Mouse (Mus musculus): ENCODE measurements at regions not wholly inside any gene's neighbourhood (a gene's known extent, or its start where the extent isn't known, plus 50 kb on each side); places are given as distances from the start of the nearest gene placed in this dataset.

DNA sequence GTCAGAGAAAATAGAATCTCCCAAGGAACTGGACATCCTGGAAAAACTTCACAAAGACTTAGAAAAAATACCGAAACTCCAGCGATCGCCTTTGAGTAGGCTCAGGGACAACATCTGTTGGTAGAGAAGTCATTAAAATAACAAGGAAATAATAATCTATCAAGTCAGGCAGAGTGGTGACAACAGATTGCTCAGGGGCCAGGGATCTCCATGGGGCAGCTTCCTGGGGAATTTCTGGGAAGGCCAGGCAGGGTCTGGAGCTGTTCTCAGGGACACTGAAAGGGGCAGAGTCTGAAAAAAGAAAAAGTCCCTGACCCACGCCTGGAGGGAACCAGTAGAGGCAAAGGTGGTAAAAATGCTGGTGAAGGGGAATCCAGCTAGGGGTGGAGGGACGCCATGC, 162.3 kb downstream of the Efnb2 start:
- no peaks in the 10 kb centered on the region for H3K36me3 ChIP-seq
- no peak overlapping the region for H3K27ac ChIP-seq
- no peak for DNase-seq (ENCODE audit: low spot score)
- H3K9me3 ChIP-seq, result no peaks in the 10 kb centered on the region
- H3K4me3 ChIP-seq, result no peak overlapping the region
- H3K4me1 ChIP-seq, result peaks cover 7% of the 10 kb centered on the region
- peaks cover 8% of the 10 kb centered on the region; the same call in 1 of the 2 replicates for H3K27me3 ChIP-seq (ENCODE audit: insufficient read depth, poor library complexity, severe bottlenecking)
- 36% methylated on average over 5 of the region's 5 CpGs for WGBS

DNA sequence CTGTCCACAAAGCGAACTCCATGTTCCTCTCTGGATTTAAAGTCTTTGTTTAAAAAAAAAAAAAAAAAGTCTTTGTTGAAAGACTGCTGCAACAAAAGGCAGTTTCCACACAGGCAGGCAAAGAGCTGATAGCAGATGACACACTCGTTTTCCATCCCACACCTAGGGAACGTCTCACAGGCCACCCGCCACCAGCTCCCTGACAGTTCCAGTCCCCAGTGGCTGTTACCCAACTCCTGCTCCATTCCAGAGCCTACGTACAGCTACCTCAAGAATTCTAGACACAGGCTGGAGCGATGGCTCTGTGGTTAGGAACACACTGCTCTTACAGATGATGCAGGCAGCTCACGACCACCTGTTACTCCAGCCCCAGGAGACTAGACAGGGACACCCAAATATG, 165.6 kb downstream of the Efnb2 start:
- DNase-seq (ENCODE audit: low spot score), result no peak
- H3K9me3 ChIP-seq, result no peaks in the 10 kb centered on the region
- no peak overlapping the region for H3K27ac ChIP-seq
- H3K4me1 ChIP-seq, result peaks cover 15% of the 10 kb centered on the region
- 51% methylated on average over 7 of the region's 7 CpGs for WGBS
- H3K36me3 ChIP-seq, result no peaks in the 10 kb centered on the region
- no peak overlapping the region for H3K4me3 ChIP-seq
- H3K27me3 ChIP-seq (ENCODE audit: insufficient read depth, poor library complexity, severe bottlenecking), result peaks cover 8% of the 10 kb centered on the region; the same call in 1 of the 2 replicates

DNA sequence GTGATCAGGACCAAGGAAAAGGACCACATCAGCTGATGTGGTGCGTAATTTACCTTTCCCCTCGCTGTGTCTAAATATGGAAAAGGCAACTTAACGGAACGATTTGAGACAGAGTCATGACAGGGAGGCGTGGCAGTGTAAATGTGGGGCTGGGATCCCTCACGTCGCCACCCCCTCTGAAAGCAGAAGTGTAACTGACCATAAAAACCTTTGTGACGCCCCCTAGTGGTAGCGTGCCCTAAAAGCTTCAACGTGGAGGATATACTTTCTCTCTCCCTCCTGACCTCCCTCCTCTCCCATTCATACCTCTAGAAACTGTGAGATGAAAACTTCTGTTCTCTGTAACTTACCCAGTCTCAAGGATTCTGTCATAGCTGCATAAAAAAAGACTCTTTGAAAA, 166.8 kb downstream of the Efnb2 start:
- DNase-seq (ENCODE audit: low spot score), result no peak
- no peaks in the 10 kb centered on the region for H3K9me3 ChIP-seq
- peaks cover 23% of the 10 kb centered on the region for H3K4me1 ChIP-seq
- no peak overlapping the region for H3K27ac ChIP-seq
- H3K4me3 ChIP-seq, result no peak overlapping the region
- WGBS, result 86% methylated on average over 10 of the region's 10 CpGs
- peaks cover 8% of the 10 kb centered on the region; the same call in 1 of the 2 replicates for H3K27me3 ChIP-seq (ENCODE audit: insufficient read depth, poor library complexity, severe bottlenecking)
- H3K36me3 ChIP-seq, result no peaks in the 10 kb centered on the region

DNA sequence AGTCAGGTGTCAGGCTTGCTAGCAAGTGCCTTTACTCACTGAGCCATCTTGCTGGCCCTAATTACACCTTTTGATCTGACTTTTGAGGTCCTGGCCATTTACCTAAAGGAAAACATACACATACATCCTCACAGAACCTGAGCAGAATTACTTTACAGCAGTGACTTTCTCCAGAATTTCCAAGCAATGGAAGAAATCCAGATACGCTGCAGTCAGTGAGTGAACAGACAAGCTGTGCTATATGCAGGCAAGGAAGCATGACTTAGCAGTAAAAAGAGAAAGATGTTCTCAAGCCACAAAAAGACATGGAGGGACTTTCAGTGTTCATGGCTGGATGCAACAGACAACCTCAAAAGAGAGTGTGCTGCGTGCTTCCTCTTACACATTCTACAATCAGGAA, 169.1 kb downstream of the Efnb2 start:
- 85% methylated on average over 2 of the region's 2 CpGs for WGBS
- Histone ChIP-seq H3K4me1 (peaks cover 37% of the 10 kb centered on the region), H3K27me3 (ENCODE audit: insufficient read depth, poor library complexity, severe bottlenecking) (peaks cover 8% of the 10 kb centered on the region; the same call in 1 of the 2 replicates), H3K9me3 (no peaks in the 10 kb centered on the region), H3K36me3 (no peaks in the 10 kb centered on the region), H3K27ac (no peak overlapping the region), H3K4me3 (no peak overlapping the region)
- DNase-seq (ENCODE audit: low spot score), result no peak

DNA sequence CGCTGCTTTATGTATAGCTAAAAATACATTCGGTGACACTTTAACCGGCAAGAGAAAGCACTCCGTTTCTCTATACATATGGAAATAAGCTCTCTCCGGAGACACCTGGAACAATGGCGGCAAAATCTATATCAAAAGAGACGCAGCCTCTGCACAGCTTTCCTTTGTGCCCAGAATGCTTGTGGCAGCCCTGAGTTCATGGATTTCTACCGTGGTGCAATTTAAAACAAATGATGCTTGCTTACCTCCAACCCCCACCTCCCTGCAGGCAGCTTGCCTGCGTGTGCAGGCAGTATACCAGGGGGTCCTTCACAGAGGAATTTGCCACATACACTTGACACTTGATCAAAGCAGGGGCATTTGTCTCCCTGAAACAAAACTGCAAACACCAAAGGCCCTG, 171.3 kb downstream of the Efnb2 start:
- no peak for DNase-seq (ENCODE audit: low spot score)
- 7% methylated on average over 9 of the region's 9 CpGs for WGBS
- H3K9me3 ChIP-seq, result no peaks in the 10 kb centered on the region
- H3K27me3 ChIP-seq (ENCODE audit: insufficient read depth, poor library complexity, severe bottlenecking), result no peaks in the 10 kb centered on the region; the same call in 1 of the 2 replicates
- no peak overlapping the region for H3K4me3 ChIP-seq
- peaks cover 37% of the 10 kb centered on the region for H3K4me1 ChIP-seq
- H3K27ac ChIP-seq, result peak overlapping the region; percentile 85
- H3K36me3 ChIP-seq, result no peaks in the 10 kb centered on the region

DNA sequence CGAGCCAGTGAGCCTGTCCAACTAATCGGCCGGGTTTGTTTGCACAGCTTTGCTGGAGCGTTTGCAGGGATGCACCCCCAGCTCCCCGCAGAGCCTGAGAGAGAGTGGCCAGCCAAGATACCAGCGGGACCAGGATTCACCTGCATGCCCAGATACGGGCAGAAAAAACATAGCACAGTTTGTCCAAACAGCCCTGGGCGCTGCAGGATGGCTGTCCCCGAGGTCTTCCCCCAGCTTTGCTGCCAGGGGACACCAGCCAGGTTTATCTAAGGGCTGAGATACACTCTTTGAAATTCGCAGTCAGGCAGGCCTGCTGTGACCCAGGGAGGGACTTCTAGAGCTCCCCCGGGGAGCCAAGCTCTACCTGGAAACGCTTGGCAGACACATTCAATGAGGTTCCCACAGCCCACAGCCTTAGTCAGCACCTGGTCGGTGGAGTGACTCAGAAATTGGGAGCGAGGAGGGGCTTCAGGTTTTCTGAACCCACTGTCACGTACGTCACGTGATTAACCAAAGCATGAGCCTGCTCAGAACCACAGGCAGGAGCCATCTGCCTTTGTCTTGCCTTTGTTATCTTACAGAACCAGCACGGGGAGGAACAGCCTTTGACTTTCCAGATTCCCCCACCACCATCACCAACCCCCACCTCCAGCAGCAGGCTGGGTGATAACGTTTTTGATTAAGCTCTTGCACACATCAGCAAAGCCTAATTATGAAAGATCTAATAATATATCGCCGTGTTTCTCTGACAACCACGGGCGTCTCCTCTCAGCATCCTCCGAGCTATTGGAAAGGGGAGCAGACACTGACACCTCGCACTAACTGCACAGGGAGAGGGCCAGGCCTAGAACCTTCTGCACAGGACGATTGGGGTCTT, 172.1 kb downstream of the Efnb2 start:
- DNase-seq (ENCODE audit: low spot score), result peak; percentile 86
- 4% methylated on average over 26 of the region's 26 CpGs for WGBS
- peak overlapping the region; percentile 48 for H3K4me3 ChIP-seq
- H3K27me3 ChIP-seq (ENCODE audit: insufficient read depth, poor library complexity, severe bottlenecking), result no peaks in the 10 kb centered on the region; the same call in 1 of the 2 replicates
- H3K27ac ChIP-seq, result peak overlapping the region; percentile 85
- peaks cover 43% of the 10 kb centered on the region for H3K4me1 ChIP-seq
- H3K9me3 ChIP-seq, result no peaks in the 10 kb centered on the region
- no peaks in the 10 kb centered on the region for H3K36me3 ChIP-seq

DNA sequence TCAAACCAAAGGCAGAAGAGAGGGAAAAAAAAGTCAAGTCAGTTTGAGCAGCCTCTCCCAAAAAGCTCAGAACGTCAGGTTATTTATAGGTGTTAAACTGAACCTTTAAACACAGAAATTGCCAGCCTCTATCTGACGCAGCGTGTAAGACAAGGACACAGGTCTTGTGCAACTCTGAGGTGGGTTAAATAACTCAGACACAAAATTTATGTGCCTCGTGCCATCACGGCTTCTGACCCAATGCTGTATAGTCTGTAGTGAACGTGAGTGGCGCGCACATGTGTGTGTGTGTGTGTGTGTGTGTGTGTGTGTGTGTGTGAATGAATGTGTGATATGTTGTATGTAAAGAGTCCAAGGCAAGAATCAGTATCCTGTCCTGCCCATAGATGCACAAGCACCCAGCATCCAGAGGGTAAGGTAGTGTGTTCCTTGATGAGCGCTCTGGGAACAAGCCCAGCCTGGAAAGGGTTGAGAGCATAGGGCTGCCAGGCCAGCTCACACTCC, 172.8 kb downstream of the Efnb2 start:
- H3K4me3 ChIP-seq, result peak overlapping the region; percentile 48
- H3K4me1 ChIP-seq, result peaks cover 43% of the 10 kb centered on the region
- no peaks in the 10 kb centered on the region for H3K36me3 ChIP-seq
- no peaks in the 10 kb centered on the region for H3K9me3 ChIP-seq
- no peak for DNase-seq (ENCODE audit: low spot score)
- H3K27me3 ChIP-seq (ENCODE audit: insufficient read depth, poor library complexity, severe bottlenecking), result no peaks in the 10 kb centered on the region; the same call in 1 of the 2 replicates
- WGBS, result 44% methylated on average over 9 of the region's 9 CpGs
- H3K27ac ChIP-seq, result peak overlapping the region; percentile 85

DNA sequence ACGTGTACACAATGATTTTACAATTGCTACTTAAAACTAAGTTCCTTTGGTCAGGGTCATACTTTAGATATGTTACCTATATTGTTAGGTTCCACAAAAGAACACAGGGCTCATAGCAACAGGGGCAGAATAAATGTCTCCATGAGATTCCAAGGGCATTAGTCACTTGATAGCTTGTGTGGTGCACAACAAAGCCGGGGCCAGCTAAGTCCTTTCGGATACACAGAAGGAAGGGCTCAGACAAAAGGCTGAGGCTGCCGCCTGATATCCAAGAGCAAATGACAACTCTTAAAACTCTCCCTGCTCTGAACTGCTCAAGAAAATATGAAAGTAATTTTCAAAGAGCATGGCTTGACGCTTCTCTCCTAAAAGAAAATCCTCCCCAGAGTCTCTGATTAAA, 173.3 kb downstream of the Efnb2 start:
- H3K4me1 ChIP-seq, result peaks cover 44% of the 10 kb centered on the region
- H3K4me3 ChIP-seq, result no peak overlapping the region
- no peaks in the 10 kb centered on the region for H3K36me3 ChIP-seq
- H3K27ac ChIP-seq, result peak overlapping the region; percentile 85; the same call in 1 of the 2 replicates
- no peaks in the 10 kb centered on the region; the same call in 1 of the 2 replicates for H3K27me3 ChIP-seq (ENCODE audit: insufficient read depth, poor library complexity, severe bottlenecking)
- no peak for DNase-seq (ENCODE audit: low spot score)
- WGBS, result 16% methylated on average over 5 of the region's 5 CpGs
- no peaks in the 10 kb centered on the region for H3K9me3 ChIP-seq

DNA sequence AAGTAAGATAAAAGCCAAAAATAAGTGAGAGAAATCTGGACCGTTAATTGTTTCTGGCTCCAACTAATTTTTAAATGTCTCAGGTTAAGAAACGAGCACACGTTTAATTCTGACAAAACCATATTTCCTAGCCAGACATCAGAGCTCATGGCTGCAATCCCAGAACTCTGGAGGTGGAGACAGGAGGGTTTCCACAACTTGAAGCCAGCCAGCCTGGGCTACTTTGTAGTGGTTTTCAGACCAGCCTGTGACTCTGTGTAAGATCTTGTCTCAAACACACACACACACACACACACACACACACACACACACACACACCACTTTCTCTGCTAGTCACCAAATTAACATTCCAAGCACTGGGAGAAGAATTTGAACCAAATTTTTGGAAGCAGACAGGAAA, 174.2 kb downstream of the Efnb2 start:
- no peaks in the 10 kb centered on the region for H3K9me3 ChIP-seq
- DNase-seq (ENCODE audit: low spot score), result no peak
- H3K27me3 ChIP-seq (ENCODE audit: insufficient read depth, poor library complexity, severe bottlenecking), result no peaks in the 10 kb centered on the region; the same call in 1 of the 2 replicates
- no peak overlapping the region for H3K27ac ChIP-seq
- no peak overlapping the region for H3K4me3 ChIP-seq
- peaks cover 52% of the 10 kb centered on the region for H3K4me1 ChIP-seq
- no peaks in the 10 kb centered on the region for H3K36me3 ChIP-seq
- 84% methylated on average over 3 of the region's 3 CpGs for WGBS

DNA sequence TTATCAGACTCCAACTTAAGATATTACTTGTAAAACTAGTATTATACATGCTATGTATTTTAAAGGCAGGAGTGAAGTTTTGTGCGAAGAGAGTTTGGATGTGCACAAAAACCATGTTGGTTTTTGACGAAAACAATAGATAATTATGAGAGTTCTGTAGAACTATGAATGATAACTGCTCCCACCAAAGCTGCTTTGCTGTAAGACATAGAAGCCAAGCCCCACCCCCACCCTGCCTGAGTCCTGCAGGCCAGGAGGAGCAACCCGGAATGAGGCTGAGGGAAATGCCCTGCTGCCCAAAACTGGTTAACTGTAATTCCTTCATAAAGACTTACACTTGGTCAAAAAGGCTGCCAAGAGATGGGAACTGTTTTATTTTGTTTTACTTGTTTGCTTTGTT, 175.8 kb downstream of the Efnb2 start:
- Histone ChIP-seq H3K27me3 (ENCODE audit: insufficient read depth, poor library complexity, severe bottlenecking) (no peaks in the 10 kb centered on the region; the same call in 1 of the 2 replicates), H3K4me1 (peaks cover 46% of the 10 kb centered on the region), H3K9me3 (no peaks in the 10 kb centered on the region), H3K27ac (no peak overlapping the region), H3K4me3 (no peak overlapping the region), H3K36me3 (no peaks in the 10 kb centered on the region)
- DNase-seq (ENCODE audit: low spot score), result no peak
- WGBS, result 48% methylated on average over 3 of the region's 3 CpGs

DNA sequence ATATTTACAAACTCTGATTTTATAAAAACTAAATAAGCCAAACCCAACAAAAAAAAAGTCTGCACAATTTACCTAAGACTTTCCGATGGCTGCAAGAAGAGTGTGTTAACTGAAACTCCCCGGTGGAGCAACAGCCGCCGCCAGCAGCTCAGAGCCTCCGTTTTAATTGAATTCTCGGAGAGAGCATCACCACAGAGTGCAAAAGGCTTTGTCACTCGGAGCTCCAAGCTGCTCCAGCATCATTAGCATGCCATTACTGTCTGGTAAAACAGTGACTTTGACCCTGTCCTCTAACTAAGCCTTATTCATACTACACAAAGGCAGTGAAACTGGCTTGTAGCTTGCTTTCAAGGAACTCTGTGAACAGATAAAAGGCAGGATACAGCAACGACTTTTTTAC, 176.5 kb downstream of the Efnb2 start:
- DNase-seq (ENCODE audit: low spot score), result no peak
- Histone ChIP-seq H3K27me3 (ENCODE audit: insufficient read depth, poor library complexity, severe bottlenecking) (no peaks in the 10 kb centered on the region; the same call in 1 of the 2 replicates), H3K27ac (peak overlapping the region; percentile 37; the same call in 1 of the 2 replicates), H3K4me3 (no peak overlapping the region), H3K36me3 (no peaks in the 10 kb centered on the region), H3K9me3 (no peaks in the 10 kb centered on the region), H3K4me1 (peaks cover 40% of the 10 kb centered on the region)
- WGBS, result 22% methylated on average over 8 of the region's 8 CpGs

DNA sequence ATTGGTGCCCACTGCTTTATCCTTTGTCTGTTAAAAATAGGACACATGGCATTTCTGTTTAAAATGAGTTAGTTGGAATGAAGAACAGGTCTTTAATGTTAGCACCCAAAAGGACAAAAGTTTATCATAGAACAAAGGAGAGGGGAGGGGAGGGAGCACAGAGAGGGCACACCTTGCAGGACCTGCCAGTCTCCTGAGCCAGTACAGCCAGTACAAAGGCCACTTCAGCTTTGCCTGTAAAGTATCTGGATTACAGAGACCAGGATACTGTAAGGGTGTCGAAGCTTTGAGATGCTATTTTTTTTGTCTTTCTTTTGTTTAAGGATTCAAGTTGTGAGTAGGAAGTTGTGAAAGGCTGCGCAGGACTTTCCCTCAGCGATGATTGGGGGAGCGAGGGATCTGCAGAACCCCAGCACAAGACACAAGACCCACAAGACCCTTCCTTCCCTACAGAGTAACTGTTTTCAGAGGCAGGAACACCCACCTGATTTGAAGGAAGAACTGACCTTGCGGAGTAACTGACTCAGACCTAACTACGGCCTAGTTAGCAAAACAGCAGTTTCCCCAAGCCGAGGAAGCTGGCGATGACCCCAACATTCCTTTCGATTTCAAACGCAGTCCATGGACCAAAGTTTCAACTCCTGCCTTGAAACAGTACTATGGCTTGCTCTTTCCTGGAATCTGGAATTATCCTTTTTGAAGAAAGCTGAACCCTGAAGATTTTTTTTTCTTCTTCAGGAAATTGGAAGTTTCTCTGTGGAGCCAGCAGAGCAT, 178.1 kb downstream of the Efnb2 start:
- Histone ChIP-seq H3K4me1 (peaks cover 24% of the 10 kb centered on the region), H3K4me3 (no peak overlapping the region), H3K27me3 (ENCODE audit: insufficient read depth, poor library complexity, severe bottlenecking) (no peaks in the 10 kb centered on the region; the same call in 1 of the 2 replicates), H3K9me3 (no peaks in the 10 kb centered on the region), H3K36me3 (no peaks in the 10 kb centered on the region), H3K27ac (0 out of 2 replicates have a peak overlapping the region, but pooled peaks have one; percentile 3)
- 54% methylated on average over 10 of the region's 10 CpGs for WGBS
- no peak for DNase-seq (ENCODE audit: low spot score)

DNA sequence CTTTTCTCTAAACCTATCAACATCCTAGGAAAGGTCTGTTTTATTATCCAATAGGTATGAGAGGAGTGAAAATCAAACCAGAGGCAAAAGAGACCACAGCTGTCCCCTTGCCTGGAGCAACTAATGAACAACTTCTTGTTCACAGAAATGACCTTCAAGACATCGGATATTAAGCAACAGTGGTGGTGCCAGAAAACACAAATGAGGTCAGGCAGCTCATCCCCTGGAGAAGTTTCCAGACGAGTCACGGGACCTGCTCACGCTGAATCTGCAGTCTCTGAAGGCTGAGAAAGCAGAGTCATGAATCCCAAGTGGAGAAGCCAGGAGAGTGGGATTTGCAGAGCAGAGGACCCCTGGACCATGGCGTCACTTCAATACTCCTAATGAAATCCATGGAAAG, 183.6 kb downstream of the Efnb2 start:
- 71% methylated on average over 5 of the region's 5 CpGs for WGBS
- Histone ChIP-seq H3K9me3 (no peaks in the 10 kb centered on the region), H3K36me3 (no peaks in the 10 kb centered on the region), H3K4me3 (no peak overlapping the region), H3K4me1 (peaks cover 10% of the 10 kb centered on the region), H3K27ac (no peak overlapping the region), H3K27me3 (ENCODE audit: insufficient read depth, poor library complexity, severe bottlenecking) (no peaks in the 10 kb centered on the region; the same call in 1 of the 2 replicates)
- DNase-seq (ENCODE audit: low spot score), result no peak
